Mouse (Mus musculus): Measurements from ENCODE around the gene Qrich1.

Qrich1 gene

DNA sequence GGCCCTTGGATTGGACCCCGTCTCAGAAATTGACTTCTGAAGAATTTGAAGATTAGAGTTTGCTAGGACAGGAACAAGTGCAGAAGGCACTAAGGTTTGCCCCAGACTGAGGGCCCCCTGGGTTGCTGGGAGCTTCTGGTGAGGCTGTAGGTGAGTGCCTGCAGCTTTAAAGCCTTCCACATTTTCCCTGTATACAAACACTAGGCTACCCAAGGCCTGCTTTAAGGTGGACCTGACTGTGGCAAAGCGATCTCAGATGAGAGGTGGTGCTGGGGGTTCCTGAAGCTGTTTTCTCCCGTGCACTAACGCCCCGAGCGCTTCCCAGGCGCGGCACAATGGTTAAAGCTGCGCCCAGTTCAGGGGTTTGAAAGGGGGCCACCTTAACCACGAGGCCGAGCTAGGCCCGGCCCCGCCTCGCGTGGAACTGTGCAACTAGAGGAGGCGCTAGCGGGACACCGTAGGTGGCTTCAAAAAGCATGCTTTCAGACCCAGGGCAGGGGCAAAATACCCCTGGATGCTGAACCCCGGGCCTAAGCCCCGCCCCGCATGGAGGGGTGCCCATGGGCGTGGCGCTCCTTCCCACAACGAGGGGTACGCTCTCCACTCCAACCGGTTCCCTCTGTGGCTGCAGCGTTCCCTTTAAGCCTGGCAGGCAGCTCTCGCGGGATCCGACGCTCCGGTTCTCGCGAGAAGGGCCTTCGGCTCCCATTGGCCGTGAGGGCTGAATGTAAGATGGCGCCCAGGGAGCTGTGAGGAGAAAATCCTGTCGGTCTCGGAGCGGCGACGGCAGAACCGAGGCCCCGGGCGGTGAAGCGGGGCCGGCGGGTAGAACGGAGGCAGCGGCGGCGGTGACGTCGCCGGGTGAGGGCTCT is at the start of gene Qrich1:
Gene Qrich1 (plus strand): TSS at position 427 of the 872 bp plus-strand sequence.
- peak; percentile 97 for DNase-seq (ENCODE audit: extremely low read depth, insufficient read length, low spot score)

DNA sequence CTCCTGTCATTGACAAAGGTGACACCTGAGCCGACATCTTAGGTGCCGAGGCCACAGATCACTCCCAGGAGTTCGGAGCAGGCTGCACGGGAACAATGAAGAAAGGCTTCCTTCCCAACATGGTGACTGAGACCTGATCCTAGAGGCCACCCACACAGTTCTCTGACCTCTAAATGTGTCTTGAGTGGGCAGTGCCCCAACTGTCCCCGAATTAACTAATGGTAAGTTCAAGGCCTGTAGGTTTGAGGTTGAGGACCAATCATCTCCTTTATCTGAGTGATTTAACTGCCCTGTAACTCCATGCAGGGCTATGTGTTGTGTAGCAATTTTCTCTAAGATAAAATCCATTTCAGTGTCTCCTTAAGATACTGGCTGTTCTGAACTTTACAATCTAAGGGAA is 47.2 kb upstream of the Qrich1 start:
- DNase-seq (ENCODE audit: extremely low read depth, insufficient read length, low spot score): no peak

DNA sequence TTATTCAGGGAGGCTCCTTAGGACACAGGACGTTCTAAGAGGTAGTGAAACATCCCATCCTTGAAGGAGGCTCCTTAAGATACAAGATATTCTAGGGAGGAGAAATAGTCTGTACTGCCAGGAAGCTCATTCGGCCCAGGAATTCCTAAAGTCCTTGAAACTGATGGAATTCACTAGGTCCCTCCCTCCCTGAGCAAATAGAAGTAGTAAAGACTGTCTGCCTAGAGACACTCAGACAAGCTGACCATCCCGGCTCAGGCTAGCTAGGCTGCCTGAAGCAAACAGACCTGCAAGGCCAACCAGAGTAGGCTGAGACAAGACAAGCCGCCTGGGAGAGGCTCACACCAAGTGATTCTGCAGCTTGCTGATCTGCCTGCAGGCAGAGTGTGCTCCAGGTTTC is 46.8 kb upstream of the Qrich1 start:
- DNase-seq (ENCODE audit: extremely low read depth, insufficient read length, low spot score): no peak

DNA sequence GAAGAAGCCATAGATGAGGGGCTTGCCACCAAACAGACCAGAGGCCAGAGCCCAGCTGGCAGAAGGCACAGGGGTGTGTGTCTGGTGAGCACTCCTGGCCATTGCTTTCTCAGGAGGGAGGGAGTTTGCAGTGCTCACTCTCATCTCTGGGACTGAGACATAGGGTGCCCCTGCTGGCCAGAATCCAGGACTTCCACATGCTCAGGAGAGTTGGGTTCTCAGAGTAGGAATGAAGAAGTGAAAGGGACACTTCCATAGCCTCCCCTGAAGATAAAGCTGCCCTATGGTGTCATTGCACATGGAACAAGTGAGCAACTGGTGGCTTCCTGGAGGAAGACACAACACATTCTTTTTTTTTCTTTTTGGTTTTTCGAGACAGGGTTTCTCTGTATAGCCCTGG is 42.1 kb upstream of the Qrich1 start:
- DNase-seq (ENCODE audit: extremely low read depth, insufficient read length, low spot score): no peak

GRCm38 (mm10) chr9:108478638-108479156 is 37.9 kb upstream of the Qrich1 start:
- peak; percentile 92 for DNase-seq (ENCODE audit: extremely low read depth, insufficient read length, low spot score)

DNA sequence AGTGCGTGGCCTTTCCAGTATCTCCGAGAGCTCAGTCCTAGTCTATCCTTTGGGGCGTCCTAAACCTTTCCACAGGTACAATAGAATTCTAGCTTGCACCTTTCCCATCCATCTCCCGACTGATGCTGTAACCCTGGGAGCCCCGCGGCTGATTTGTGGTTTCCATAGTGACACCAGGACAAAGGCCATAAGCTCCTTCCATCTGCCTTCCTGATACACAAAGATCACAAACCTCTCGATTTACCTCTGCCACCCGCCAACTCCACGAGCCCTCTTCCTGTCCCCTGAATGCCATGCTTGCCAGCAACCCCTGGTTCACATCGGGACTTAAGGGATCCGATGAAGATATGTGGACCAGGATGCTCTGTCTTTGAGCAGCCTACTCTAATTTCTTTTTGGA is 37.4 kb upstream of the Qrich1 start:
- DNase-seq (ENCODE audit: extremely low read depth, insufficient read length, low spot score): peak; percentile 56

GRCm38 (mm10) chr9:108479721-108480351 is 36.8 kb upstream of the Qrich1 start, which contains the start of gene Lamb2:
Lamb2 (plus strand) TSS chr9:108479736.
- peak; percentile 78 for DNase-seq (ENCODE audit: extremely low read depth, insufficient read length, low spot score)

DNA sequence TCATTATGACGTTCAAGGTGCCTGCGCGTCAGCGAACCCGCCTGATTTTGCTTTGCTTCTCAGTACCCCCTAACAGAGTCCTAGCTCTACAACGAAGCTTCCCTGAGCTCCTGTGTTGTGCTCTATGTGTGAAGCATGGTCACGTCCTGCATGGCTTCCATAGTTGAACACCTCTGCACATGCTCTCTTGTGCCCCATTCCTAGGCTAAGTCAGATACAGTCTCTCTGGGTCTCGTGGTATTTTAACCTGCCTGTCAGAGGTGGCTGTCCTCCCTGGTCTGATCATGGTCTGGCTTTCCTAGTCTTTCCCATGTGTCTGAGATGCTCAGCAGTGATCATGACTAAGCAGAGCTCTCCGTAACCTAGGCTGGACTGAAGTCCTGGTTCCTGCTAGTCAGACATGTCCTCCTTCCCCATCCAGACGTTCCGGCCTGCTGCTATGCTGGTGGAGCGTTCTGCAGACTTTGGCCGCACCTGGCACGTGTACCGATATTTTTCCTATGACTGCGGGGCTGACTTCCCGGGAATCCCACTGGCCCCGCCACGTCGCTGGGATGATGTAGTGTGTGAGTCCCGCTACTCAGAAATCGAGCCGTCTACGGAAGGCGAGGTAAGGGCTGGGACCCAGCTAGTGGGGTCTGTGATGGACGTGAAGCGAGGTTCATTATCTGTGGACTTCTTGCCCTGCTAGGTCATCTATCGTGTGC is 35.6 kb upstream of the Qrich1 start:
- DNase-seq (ENCODE audit: extremely low read depth, insufficient read length, low spot score): no peak

- no peak for DNase-seq (ENCODE audit: extremely low read depth, insufficient read length, low spot score)
These were observed 34.9 kb upstream of the Qrich1 start for GRCm38 (mm10) chr9:108481520-108482210.

DNA sequence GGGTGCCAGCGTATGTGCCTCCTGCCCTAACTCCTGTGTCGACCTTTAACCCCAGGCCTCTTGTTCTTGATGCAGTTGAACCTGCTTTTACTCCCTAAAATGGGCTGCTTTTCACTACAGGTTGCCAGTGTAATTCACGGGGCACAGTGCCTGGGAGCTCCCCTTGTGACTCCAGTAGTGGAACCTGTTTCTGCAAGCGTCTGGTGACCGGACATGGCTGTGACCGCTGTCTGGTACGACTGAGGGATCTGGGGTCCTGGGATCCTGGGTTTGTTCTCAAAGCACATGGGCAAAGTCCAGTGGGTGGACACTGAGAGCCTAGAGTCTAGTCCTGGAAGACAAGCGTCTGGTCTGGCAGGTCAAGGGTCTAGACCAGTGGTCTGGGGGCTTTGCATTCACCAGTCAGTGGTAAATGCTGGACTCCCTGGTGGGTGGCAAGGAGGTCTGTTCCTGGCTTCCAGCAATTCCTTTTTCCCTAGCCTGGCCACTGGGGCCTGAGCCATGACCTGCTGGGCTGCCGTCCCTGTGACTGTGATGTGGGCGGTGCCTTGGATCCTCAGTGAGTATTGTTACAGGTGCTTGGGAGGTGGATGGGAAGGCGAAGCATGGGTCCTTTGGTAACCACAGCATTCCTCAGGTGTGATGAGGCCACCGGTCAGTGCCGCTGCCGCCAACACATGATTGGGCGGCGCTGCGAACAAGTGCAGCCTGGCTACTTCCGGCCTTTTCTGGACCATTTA is 33.4 kb upstream of the Qrich1 start:
- no peak for DNase-seq (ENCODE audit: extremely low read depth, insufficient read length, low spot score)

GRCm38 (mm10) chr9:108484021-108484420 is 32.6 kb upstream of the Qrich1 start:
- no peak for DNase-seq (ENCODE audit: extremely low read depth, insufficient read length, low spot score)

DNA sequence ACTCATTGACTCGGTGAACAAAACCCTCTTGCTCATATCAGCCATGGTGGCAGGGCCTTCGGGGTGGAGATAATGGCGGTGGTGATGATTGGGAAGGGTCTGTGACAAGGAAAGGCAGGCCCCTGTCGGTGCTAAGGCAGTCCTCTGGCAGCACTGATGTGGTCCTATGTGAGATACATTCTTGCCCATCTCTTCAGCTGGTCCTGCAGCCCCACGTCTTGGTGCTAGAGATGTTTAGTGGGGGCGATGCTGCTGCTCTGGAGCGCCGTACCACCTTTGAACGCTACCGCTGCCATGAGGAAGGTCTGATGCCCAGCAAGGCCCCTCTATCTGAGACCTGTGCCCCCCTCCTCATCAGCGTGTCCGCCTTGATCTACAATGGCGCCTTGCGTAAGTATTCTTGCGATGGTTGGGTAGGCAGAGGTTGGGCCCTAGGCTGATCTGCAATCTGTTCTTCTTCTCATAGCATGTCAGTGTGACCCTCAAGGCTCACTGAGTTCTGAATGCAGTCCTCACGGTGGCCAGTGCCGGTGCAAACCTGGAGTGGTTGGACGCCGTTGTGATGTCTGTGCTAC is 31.2 kb upstream of the Qrich1 start:
- DNase-seq (ENCODE audit: extremely low read depth, insufficient read length, low spot score): no peak

- DNase-seq (ENCODE audit: extremely low read depth, insufficient read length, low spot score): no peak
These were observed 29.6 kb upstream of the Qrich1 start for GRCm38 (mm10) chr9:108486973-108487530.

DNA sequence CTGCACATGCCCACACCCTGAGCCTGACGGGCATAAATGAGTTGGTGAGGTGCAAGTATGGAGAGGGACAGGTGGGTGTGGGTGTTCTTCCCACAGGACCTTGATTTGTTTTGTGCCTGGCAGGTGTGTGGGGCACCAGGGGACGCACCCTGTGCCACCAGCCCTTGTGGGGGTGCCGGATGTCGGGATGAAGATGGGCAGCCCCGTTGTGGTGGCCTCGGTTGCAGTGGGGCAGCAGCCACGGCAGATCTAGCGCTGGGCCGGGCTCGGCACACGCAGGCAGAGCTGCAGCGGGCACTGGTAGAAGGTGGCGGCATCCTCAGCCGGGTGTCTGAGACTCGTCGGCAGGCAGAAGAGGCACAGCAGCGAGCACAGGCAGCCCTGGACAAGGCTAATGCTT is 28.2 kb upstream of the Qrich1 start:
- DNase-seq (ENCODE audit: extremely low read depth, insufficient read length, low spot score): no peak

GRCm38 (mm10) chr9:108489215-108489614 is 27.4 kb upstream of the Qrich1 start:
- DNase-seq (ENCODE audit: extremely low read depth, insufficient read length, low spot score): no peak

- no peak for DNase-seq (ENCODE audit: extremely low read depth, insufficient read length, low spot score)
These were observed 26.7 kb upstream of the Qrich1 start for GRCm38 (mm10) chr9:108489702-108490558.

DNA sequence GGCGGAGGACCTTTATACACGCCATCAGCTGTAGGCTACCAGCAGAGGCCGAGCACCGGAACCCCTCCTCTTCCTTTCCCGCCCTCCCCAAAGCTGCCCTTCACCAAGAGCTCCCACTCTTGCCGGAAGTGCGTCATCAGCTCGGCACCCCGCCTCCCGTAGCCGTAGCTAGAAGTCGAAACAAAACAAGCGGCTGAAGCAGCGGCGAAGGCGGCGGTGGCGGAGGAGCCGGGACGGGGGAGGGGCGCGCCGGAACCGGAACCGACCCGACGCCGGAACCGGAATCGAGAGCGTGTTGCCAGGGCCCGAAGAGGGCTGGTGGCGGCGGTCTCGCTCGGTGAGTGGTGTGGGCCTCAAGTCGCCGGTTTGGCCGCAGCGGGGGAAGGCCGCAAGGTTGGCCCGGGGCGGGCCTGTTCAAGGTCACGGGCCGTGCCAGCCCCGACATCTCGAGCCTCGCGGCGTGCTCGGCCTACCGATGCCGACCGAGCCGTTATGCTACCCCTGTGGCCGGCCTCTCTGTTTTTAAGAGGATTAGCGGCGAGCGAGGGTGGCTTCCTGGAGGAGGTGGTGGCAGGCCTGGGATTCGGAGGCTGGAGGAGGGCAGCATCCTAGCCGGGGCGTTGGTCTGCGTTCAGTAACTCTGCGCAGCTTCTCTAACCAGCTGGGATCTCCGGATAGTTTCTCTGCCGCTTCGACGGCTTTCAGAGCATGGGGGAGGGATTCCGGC is 25.9 kb upstream of the Qrich1 start, which contains the start of gene Usp19:
Gene Usp19 (plus strand): TSS at position 44 of the 727 bp plus-strand sequence.
- peak; percentile 91 for DNase-seq (ENCODE audit: extremely low read depth, insufficient read length, low spot score)

- no peak for DNase-seq (ENCODE audit: extremely low read depth, insufficient read length, low spot score)
These were observed 25.4 kb upstream of the Qrich1 start for GRCm38 (mm10) chr9:108491286-108491580.

Measured in 3134 (cell line).